Mouse (Mus musculus) myocyte (in vitro differentiated cells): ENCODE measurements around the gene Hoxc4.

Source experiments
- E2F4 ChIP-seq: IDR thresholded peaks from one replicate; pipeline ENCODE4 v1.6.1; 2011; ENCODE audit warnings: mild to moderate bottlenecking, control low read depth, moderate library complexity; ENCODE audit not compliant: insufficient read depth
- MAX ChIP-seq: IDR thresholded peaks from one replicate; pipeline ENCODE4 v1.6.1; 2011; ENCODE audit warnings: low read depth, mild to moderate bottlenecking, control low read depth
- MYOD1 ChIP-seq, 3 experiments: IDR thresholded peaks; one replicate each; pipeline ENCODE4 v1.6.1; 2011; ENCODE audit warnings: control low read depth in 2 of 3, low read depth in 2 of 3, mild to moderate bottlenecking in 2 of 3, moderate library complexity in 1 of 3; ENCODE audit not compliant: insufficient read length in 2 of 3, control insufficient read depth in 1 of 3
- MYOG ChIP-seq, 3 experiments: IDR thresholded peaks; one replicate each; pipeline ENCODE4 v1.6.1; 2011; ENCODE audit warnings: control low read depth in 2 of 3, low read depth in 2 of 3, mild to moderate bottlenecking in 2 of 3; ENCODE audit not compliant: insufficient read length in 2 of 3, control insufficient read depth in 1 of 3, insufficient read depth in 1 of 3
- POLR2A ChIP-seq: IDR thresholded peaks from one replicate; pipeline ENCODE4 v1.6.1; 2011; ENCODE audit warnings: low read depth, mild to moderate bottlenecking, control low read depth, moderate library complexity; ENCODE audit not compliant: insufficient read length
- POLR2AphosphoS2 ChIP-seq: IDR thresholded peaks from one replicate; pipeline ENCODE4 v1.6.1; 2011; ENCODE audit warnings: low read depth, control low read depth; ENCODE audit not compliant: insufficient read length
- SRF ChIP-seq: IDR thresholded peaks from one replicate; pipeline ENCODE4 v1.6.1; 2011; ENCODE audit warnings: low read depth; ENCODE audit not compliant: control insufficient read depth, insufficient read length
- TCF12 ChIP-seq: IDR thresholded peaks from one replicate; pipeline ENCODE4 v1.6.1; 2011; ENCODE audit warnings: mild to moderate bottlenecking, control low read depth; ENCODE audit not compliant: poor library complexity, insufficient read depth, severe bottlenecking
- TCF3 ChIP-seq: IDR thresholded peaks from one replicate; pipeline ENCODE4 v1.6.1; 2011; ENCODE audit warnings: low read depth, control low read depth; ENCODE audit not compliant: insufficient read length
- USF1 ChIP-seq: IDR thresholded peaks from one replicate; pipeline ENCODE4 v1.6.1; 2011; ENCODE audit warnings: low read depth, mild to moderate bottlenecking, control low read depth, moderate library complexity

DNA sequence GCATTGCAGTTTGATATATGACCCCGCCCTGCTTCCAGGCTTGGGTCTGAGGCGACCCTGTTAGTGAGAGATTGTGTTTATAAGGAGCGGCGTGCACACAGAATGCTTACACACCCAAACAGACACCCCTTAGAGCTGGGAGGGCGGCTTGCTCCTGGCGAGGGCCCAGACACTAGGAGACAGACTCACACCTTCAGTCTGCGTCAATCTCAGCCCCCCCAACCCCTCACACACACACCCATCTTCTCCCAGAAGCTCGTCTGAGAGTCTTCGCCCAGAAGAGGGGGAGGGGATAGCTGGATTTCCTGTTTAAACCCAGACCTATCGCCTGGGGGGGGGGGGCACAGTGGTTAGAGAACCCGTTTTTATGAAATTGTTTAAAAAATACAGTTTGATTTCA is 18.8 kb upstream of the Hoxc4 start:
- TF ChIP-seq TCF3 (no peak), USF1 (no peak), POLR2AphosphoS2 (peak; percentile 84), POLR2A (peak; percentile 75), MYOD1 (IDR thresholded peaks at IDR 0.05; ENCODE audit: control insufficient read depth in 1 of 3, insufficient read length in 2 of 3, low read depth in 2 of 3) (no peak), E2F4 (no peak), SRF (no peak), MYOG (IDR thresholded peaks at IDR 0.05; ENCODE audit: control insufficient read depth in 1 of 3, insufficient read depth in 1 of 3, insufficient read length in 2 of 3, low read depth in 2 of 3) (no peak), TCF12 (no peak), MAX (no peak)
